Mouse (Mus musculus) liver, adult 2 months (tissue): ENCODE results near the gene Sgsm1. TPM values are rescaled to one million over a fixed set of nuclear protein-coding genes. Genes with fewer than 3 reads are reported as not detected.
A peak's percentile ranks its signal among the peaks of the same experiment; 100 is the strongest.

Source experiments
- DNase-seq: peaks from one replicate; pipeline ENCODE4 v3.0.0-alpha.2; 2011; ENCODE audit warnings: low read depth, low spot score; ENCODE audit errors: extremely low read depth
- H3K27ac ChIP-seq: fragments of 200-500 bp; replicated peaks from 2 replicates; pipeline ENCODE4 v1.5.1; 2012; ENCODE audit warnings: low read depth, mild to moderate bottlenecking, control low read depth, inconsistent platforms, low read length; ENCODE audit not compliant: insufficient read depth
- H3K27me3 ChIP-seq: fragments of 200-500 bp; 2 replicates; pipeline ENCODE4 v1.6.1; 2012; ENCODE audit warnings: mild to moderate bottlenecking, moderate library complexity, low read length, inconsistent platforms; ENCODE audit not compliant: control insufficient read depth, insufficient read depth
- H3K36me3 ChIP-seq: fragments of 200-500 bp; 2 replicates; pipeline ENCODE4 v1.6.1; 2012; ENCODE audit warnings: low read length, inconsistent platforms; ENCODE audit not compliant: control insufficient read depth, insufficient read depth
- H3K4me1 ChIP-seq: fragments of 200-500 bp; 2 replicates; pipeline ENCODE4 v1.6.1; 2011; ENCODE audit warnings: low read length; ENCODE audit not compliant: control insufficient read depth, insufficient read depth
- H3K4me3 ChIP-seq: fragments of 200-500 bp; 2 replicates; pipeline ENCODE4 v1.5.1; 2011; ENCODE audit warnings: low read depth, mild to moderate bottlenecking, control low read depth, low read length, moderate library complexity; ENCODE audit not compliant: insufficient read depth
- H3K79me2 ChIP-seq: fragments of 200-500 bp; 2 replicates; pipeline ENCODE4 v1.6.1; 2012; ENCODE audit warnings: inconsistent platforms, mild to moderate bottlenecking, low read length, moderate library complexity; ENCODE audit not compliant: control insufficient read depth, insufficient read depth
- H3K9ac ChIP-seq: fragments of 200-500 bp; 2 replicates; pipeline ENCODE4 v1.6.1; 2012; ENCODE audit warnings: low read depth, mild to moderate bottlenecking, control low read depth, inconsistent platforms, low read length
- CTCF ChIP-seq: fragments of 200-500 bp; IDR thresholded peaks from 2 replicates; pipeline ENCODE4 v1.5.1; 2011; ENCODE audit warnings: low read depth, low read length, control low read depth
- POLR2A ChIP-seq: fragments of 200-500 bp; IDR thresholded peaks from 2 replicates; pipeline ENCODE4 v1.6.1; 2011; ENCODE audit warnings: low read length, control low read depth; ENCODE audit not compliant: insufficient read depth; ENCODE audit errors: extremely low read depth
- WGBS: fragments of 180-500 bp; shearing (Covaris S2); methylation state at CpG from one replicate; pipeline ENCODE4 v1.1.7; 2018; 5-methylcytosine and 5-hydroxymethylcytosine counted together
- polyA plus RNA-seq: library from polyadenylated mRNA; depleted of rRNA; stranded (reverse); fragments of >200 nt; gene quantifications from 2 replicates; pipeline ENCODE4 v1.2.3, GENCODE M21; 2012
- total RNA-seq: library from RNA; depleted of rRNA; stranded (reverse); fragments of >200 nt; gene quantifications from 2 replicates; pipeline ENCODE4 v1.2.3, GENCODE M21; 2014

The Sgsm1 gene
- total and polyA plus RNA-seq, 2 experiments, result 1.5 to 5.1 TPM

- no peak for TF ChIP-seq POLR2A
- no peak for TF ChIP-seq CTCF
- Histone ChIP-seq H3K79me2 (no peaks in the 10 kb centered on the region), H3K9ac (no peak overlapping the region), H3K4me3 (no peak overlapping the region), H3K36me3 (no peaks in the 10 kb centered on the region), H3K4me1 (peaks cover 13% of the 10 kb centered on the region), H3K27me3 (no peaks in the 10 kb centered on the region), H3K27ac (no peak overlapping the region)
- 33% methylated on average over 4 of the region's 4 CpGs for WGBS
- DNase-seq, result peak; percentile 77
These were observed 86.7 kb downstream of the Sgsm1 start for GRCm38 (mm10) chr5:113223888-113224287.

GRCm38 (mm10) chr5:113221147-113221865 lies 89.3 kb downstream of the Sgsm1 start, which contains the start of gene 2900026A02Rik:
Gene 2900026A02Rik, minus strand, starts transcription at chr5:113221236.
- H3K27me3 ChIP-seq, result no peaks in the 10 kb centered on the region
- peak within 1 kb of the TSS; percentile 76 for H3K4me3 ChIP-seq
- peak within 1 kb of the TSS; percentile 96 for H3K27ac ChIP-seq
- H3K36me3 ChIP-seq, result no peaks in the 10 kb centered on the region
- DNase-seq, result no peak
- TF ChIP-seq CTCF, result peak; percentile 87
- no peak for TF ChIP-seq POLR2A
- 16% methylated on average over 60 of the region's 62 CpGs for WGBS
- peaks cover 29% of the 10 kb centered on the region for H3K4me1 ChIP-seq
- no peaks in the 10 kb centered on the region for H3K79me2 ChIP-seq
- peak within 1 kb of the TSS; percentile 82 for H3K9ac ChIP-seq

- Histone ChIP-seq H3K79me2 (peaks cover 6% of the 10 kb centered on the region), H3K27ac (peak overlapping the region; percentile 96), H3K4me3 (peak overlapping the region; percentile 76), H3K4me1 (peaks cover 36% of the 10 kb centered on the region), H3K36me3 (no peaks in the 10 kb centered on the region), H3K27me3 (no peaks in the 10 kb centered on the region), H3K9ac (peak overlapping the region; percentile 82)
- under 1% methylated on average over 64 of the region's 64 CpGs for WGBS
- peak; percentile 93 for DNase-seq
- TF ChIP-seq POLR2A, result no peak
- no peak for TF ChIP-seq CTCF
These were observed 90.0 kb downstream of the Sgsm1 start for GRCm38 (mm10) chr5:113220383-113221146.

GRCm38 (mm10) chr5:113219876-113220275 lies 90.7 kb downstream of the Sgsm1 start:
- 28% methylated on average over 7 of the region's 7 CpGs for WGBS
- TF ChIP-seq CTCF (no peak), POLR2A (no peak)
- peaks cover 12% of the 10 kb centered on the region for H3K79me2 ChIP-seq
- peaks cover 36% of the 10 kb centered on the region for H3K4me1 ChIP-seq
- no peaks in the 10 kb centered on the region for H3K27me3 ChIP-seq
- H3K36me3 ChIP-seq, result no peaks in the 10 kb centered on the region
- DNase-seq, result peak; percentile 84
- no peak overlapping the region for H3K9ac ChIP-seq
- H3K27ac ChIP-seq, result peak overlapping the region; percentile 88
- no peak overlapping the region for H3K4me3 ChIP-seq

GRCm38 (mm10) chr5:113219450-113219849 lies 91.1 kb downstream of the Sgsm1 start:
- peak overlapping the region; percentile 88 for H3K27ac ChIP-seq
- H3K79me2 ChIP-seq, result peaks cover 16% of the 10 kb centered on the region
- no peaks in the 10 kb centered on the region for H3K36me3 ChIP-seq
- TF ChIP-seq POLR2A (no peak), CTCF (no peak)
- peak; percentile 78 for DNase-seq
- WGBS, result 26% methylated on average over 6 of the region's 6 CpGs
- no peaks in the 10 kb centered on the region for H3K27me3 ChIP-seq
- H3K4me1 ChIP-seq, result peaks cover 36% of the 10 kb centered on the region
- peak overlapping the region; percentile 43; the same call in 1 of the 2 replicates for H3K4me3 ChIP-seq
- peak overlapping the region; percentile 50 for H3K9ac ChIP-seq
